Mouse (Mus musculus): Measurements from ENCODE around the gene Tcf25.
"Not testable (repeated sequence)": the region's sequence is repeated elsewhere in the genome, so short reads cannot be mapped to it uniquely, and the experiment has no call there.

Gene Tcf25

DNA sequence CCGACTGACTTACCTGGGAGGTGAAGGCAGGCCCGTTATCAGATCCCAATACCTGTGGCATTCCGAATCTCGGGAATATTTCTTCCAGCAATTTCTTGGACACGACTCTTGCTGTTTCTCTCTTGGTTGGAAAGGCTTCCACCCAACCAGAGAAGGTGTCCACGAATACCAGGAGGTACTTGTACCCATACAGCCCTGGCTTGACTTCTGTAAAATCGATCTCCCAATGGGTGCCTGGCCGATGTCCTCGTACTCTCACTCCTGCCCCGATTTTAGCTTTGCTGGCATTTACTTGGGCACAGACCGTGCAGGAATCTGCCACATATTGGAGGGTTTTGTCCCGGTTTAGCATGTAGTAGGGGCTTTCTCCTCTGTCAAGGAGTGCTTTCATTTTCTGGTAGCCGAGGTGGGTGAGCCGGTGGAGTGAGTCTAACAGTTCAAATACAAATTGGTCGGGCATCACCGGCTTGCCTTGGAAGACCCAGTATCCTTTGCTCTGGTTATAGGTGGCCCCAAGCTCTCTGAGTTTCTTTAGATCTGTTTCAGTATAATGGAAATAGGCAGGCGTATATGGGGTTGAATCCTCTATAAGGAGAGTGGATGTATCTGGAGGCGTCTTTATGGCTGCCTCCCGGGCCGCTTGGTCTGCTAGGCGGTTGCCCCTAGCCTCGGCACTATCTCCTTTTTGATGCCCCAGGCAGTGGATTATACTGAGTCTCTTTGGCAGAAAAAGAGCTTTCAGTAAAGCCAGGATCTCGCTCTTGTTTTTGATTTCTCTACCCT, 55.6 kb downstream of the Tcf25 start:
- DNase-seq (ENCODE audit: low spot score) = no peak

DNA sequence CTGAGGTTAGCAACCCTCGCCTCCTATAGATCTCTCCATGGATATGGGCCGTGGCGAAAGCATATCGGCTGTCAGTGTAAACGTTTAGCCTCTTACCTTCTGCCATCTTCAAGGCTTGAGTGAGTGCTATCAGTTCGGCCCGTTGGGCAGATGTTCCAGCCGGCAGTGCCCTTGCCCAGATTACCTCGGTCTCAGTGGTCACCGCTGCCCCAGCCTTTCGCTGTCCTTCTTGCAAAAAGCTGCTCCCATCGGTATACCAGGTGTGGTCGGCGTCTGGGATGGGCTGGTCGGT, 56.1 kb downstream of the Tcf25 start:
- not testable (repeated sequence) for DNase-seq (ENCODE audit: low spot score)

DNA sequence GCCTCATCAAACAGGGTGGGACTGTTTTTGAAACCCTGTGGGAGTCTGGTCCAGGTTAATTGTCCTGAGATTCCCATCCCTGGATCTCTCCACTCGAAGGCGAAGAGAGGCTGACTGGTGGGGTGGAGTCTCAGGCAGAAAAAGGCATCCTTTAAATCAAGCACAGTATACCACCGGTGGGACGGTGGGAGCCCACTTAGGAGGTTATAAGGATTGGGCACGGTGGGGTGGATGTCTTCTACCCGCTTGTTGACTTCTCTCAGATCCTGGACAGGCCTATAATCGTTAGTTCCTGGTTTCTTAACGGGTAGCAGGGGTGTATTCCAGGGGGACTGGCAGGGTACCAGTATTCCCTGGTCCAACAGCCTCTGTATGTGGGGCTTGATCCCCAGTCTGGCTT, 57.4 kb downstream of the Tcf25 start:
- not testable (repeated sequence) for DNase-seq (ENCODE audit: low spot score)

DNA sequence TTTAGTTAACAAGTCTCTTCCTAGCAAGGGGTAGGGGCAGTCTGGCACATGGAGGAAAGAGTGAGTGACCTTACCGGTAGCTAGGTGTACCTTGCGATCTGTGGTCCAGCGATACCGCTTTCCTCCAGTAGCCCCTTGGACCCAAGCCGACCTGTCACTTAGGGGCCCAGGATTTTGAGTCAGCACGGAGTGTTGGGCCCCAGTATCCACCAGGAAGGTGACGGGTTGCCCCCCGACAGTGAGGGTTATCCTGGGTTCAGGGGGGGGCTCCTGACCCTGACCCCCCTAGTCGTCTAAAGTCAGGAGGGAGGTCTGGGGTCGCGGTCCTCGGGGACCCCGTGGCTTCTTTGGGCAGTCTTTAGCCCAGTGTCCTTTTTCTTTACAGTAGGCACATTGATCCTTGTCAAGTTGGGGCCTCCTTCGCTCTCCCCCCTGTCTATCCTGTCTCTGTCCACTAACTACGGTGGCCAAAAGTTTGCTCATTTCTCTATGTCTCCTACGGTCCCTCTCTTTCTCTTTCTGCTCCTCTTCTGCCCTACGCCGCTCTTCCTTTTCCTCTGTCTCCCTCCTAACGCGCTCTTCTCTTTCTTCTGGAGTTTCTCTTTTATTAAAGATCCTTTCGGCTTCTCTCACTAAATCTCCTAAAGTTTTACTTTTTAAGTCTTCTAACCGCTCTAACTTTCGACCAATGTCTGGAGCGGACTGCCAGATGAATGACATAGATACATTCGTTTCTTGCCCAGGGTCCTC, 58.2 kb downstream of the Tcf25 start:
- no peak for DNase-seq (ENCODE audit: low spot score)

DNA sequence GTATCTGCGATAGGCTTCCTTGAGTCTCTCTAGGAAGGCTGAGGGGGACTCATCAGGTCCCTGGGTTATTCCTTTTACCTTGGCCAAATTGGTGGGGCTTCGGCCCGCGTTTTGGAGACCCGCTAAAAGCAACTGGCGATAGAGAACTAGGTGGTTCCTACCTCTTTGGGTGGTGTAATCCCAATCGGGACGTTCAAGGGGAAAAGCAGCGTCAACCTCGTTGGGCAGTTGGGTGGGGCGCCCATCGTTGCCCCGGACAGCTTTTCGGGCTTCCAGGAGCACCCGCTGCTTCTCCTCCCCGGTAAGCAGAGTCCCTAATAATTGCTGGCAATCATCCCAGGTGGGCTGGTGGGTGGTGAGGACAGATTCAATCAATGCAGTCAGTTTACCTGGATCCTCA, 58.8 kb downstream of the Tcf25 start:
- no peak for DNase-seq (ENCODE audit: low spot score)

DNA sequence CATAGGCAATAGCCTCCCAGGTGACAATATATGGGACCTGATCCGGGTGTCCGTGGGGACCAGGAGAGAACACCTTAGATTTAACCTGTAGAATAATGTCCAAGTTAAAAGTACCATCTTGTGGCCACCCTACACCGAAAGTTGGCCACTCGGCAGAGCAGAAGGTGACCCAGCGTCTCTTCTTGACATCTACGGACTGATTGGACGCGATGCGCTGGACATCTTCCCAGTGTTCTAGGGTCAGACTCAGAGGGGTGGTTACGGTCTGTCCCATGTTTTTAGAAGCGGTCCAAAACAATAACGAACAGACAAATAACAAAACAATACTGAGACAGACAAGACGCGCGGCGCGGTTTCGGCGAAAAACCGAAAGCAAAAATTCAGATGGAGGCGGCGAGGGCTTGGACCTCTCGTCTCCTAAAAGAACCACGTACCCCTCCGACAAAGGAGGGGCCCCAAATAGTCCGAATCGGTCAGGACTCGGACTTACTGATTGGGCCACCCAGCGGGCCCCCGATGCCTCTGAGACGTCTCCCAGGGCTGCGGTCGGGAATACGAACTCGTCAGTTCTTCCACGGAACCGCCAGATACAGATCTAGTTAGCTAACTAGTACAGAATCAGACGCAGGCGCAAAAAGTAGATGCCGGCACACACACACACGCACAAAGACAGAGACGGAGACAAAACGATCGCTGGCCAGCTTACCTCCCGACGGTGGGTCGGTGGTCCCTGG, 59.9 kb downstream of the Tcf25 start:
- DNase-seq (ENCODE audit: low spot score) = not testable (repeated sequence)

DNA sequence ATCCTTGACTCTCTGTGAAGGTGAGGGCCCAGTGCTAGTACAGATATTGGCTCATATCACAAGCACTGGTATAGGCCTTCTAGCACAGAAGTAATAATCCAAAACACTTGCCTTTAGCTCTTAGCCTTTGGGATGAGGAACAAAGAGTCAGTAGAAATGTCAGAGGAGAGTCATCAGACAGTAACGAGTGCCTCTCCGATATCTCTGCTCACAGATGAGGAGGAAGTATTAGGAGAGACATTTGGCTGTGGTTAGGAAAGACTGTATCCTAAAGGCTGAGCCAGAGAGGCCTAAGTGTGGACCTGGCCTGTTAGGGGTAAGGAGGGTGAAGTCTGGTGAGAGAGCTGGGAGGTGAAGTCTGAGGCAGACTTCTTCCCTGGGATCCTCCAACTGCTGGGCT, 68.2 kb downstream of the Tcf25 start:
- no peak for DNase-seq (ENCODE audit: low spot score)

DNA sequence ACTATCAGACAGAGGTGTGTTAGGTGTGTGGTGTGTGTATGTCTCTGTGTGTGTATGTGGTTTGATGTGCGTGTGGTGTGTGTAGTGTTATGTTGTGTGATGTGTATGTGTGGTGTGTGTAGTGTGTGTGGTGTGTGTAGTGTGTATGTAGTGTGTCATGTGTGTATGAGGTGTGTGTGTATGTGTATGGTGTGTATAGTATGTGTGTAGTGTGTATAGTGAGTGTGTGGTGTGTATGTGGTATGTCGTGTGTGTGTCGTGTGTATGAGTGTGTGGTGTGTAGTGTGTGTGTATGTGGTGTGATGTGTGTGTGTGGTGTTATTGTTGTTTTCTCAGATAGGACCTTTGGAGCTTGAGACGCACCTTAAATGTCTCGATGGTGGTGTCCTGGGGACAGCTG, 68.8 kb downstream of the Tcf25 start:
- no peak for DNase-seq (ENCODE audit: low spot score)

DNA sequence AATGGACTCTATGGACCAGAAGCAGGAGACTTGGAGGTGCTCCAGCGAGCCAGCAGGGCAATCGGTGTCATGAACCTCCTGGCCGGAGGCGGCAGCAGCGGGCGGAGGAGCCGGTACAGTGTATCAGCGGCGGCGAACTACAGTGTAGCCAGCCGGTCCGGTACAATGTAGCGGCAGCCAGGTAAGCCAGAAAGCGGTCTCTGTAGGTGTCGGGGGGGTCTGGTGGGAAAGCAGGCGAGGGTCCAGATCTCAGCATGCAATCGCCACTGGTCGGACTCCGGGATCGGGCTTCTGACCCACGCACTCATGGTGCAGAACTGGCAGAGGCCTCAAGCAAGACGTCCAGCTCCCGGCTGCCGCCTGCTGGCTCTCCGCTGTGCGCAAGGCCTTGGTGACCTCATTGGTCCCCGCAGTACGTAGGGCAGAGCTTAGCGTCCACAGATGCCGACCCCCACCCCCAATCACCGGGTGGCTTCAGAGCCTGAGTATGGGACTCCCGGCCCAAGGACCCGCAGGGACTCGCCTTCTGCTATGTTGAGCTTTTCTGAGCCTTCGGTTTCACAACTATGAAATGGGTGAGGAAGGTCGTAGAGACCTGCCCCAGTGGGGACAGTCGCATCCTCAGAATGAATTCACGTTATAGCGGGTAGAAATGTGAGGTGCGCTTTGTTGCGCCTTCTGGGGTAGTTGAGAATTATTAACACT, 69.5 kb downstream of the Tcf25 start:
- peak; percentile 93 for DNase-seq (ENCODE audit: low spot score)

DNA sequence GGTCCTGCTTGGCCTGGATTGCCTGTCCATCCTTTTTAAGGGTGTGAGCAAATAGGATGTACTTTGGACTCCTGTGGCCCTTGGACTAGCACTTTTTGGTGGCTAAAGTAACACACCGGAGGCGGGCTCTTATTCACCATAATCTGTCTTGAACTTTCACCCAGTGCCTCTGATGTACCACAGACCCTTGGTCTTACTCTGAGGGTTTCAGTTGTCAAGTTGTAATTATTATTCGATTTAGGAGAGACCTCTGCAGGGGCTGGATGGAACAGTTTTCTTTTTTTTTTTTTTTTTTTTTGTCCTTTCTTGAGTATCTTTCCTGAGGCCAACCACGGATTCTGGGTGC, 70.0 kb downstream of the Tcf25 start:
- DNase-seq (ENCODE audit: low spot score) = no peak

DNA sequence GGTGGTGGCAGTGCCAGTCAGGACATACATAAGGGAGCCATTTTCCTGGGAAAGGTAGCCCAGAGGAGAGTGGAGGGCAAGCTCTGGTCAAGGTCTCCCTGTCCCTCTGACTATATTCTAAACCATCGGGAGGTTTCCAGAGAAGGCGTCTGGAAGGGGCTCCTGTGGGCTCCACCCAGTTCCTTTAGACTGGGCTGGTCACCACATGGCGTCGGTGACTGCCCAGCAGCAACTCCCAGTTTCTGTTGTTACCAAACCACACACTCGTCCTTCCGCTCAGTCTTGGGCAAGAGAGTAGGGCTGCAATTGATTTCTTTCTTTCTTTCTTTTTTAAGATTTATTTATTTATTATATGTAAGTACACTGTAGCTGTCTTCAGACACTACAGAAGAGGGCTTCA, 70.6 kb downstream of the Tcf25 start:
- no peak for DNase-seq (ENCODE audit: low spot score)

DNA sequence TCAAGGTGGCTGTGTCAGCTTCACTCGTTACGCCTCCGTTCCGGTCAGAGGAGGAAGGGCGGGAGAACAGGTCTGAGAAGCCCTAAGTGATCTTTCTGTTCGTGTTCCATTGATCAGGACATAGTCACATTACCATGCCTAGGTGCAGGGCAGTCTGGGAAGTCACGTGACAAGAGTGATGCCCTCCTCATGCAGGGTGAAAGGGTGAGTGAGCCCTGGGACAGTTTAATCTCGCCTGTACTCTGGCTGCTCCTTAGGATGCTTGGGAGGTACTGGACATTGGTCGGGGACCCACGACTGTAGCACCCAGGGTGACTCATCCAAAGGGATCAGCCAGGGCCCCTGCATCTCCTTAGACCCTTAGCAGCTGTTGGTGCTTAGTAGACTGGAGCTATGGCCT, 72.4 kb downstream of the Tcf25 start:
- DNase-seq (ENCODE audit: low spot score) = no peak

DNA sequence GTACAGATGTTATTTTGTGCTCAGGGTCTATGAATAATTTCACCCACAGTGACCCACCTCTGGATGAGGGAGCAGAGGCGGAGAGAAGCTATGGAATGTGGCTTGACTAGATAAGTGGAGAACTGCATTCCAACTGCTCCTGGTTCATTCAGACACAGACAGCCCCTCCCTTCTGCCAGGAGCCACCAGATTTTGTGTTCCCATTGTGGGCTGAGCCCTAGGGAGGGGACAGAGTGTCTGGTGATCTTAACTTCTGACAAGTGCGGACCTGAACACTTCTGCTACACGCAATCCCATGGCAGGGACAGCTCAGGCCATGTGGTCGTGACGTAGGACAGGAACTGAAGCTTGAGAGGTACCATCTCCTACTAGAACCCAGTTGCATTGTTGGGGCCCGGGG, 73.2 kb downstream of the Tcf25 start:
- no peak for DNase-seq (ENCODE audit: low spot score)

DNA sequence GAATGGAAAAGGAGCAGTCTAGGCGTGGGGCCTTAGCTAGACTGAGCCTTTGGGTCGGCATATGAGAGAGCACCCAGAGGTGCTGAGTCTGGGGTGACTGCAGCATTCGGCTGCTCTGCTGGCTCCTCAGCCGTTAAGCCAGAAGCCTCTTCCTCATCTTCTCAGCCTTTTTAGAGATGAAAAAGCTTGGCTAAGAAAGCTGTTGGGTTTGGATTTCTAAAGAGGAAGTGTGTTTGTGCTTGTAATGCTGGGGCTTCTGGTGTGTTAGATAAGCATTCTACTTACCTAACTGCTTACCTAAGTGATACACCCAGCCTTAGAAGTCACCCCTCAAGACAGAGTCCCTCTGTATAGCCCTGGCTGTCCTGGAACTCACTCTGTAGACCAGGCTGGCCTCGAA, 77.2 kb downstream of the Tcf25 start:
- no peak for DNase-seq (ENCODE audit: low spot score)

DNA sequence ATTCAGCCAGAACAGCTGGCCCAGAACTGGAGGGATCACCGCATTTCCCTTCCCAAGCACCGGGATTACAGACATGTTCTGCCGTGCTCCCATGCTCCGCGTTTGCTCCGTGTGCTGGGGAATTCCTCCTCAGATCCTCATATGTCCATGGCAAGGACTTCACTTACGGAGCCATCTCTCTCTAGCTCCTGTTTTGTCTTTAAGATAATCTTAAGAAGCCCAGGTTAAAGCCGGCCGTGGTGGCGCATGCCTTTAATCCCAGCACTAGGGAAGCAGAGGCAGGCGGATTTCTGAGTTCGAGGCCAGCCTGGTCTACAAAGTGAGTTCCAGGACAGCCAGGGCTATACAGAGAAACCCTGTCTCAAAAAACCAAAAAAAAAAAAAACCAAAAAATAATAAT, 78.2 kb downstream of the Tcf25 start:
- DNase-seq (ENCODE audit: low spot score) = not testable (repeated sequence)

DNA sequence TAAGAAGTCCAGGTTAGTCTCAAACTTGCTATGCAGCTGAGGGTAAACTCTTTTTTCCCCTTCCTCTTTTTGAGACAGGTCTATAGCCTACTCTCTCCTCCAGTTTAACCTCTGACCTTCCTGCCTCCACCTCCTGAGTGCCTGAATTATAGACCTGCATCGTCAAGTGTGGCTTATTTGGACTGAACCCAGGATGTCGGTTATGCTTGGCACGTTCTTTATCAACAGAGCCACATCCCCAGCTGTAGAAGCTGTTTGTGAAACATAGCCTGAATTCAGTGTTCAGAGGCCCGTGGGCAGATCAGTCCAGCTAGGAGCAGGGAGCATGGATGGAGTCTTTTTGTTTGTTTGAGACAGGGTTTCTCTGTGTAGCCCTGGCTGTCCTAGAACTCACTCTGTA, 78.6 kb downstream of the Tcf25 start:
- no peak for DNase-seq (ENCODE audit: low spot score)

DNA sequence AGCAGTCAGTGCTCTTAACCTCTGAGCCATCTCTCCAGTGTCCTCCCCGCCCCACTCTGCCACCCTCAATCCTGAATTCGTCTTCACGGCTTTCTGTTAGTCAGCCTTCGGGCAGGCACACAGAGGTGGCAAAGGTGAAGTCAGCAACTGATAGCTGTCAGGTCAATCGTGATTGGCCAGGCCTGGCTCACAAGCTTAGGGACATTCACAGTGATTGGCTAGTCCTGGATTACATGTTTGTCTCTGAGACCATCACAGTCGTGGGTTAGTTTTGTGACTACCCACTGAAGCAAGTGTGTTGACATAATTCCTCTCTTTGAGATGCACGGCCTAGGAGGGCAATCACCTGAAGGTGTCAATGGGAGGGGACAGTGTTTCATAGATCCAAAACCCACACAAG, 79.7 kb downstream of the Tcf25 start:
- no peak for DNase-seq (ENCODE audit: low spot score)
